Mouse (Mus musculus) kidney, embryonic 15.5 days (tissue): Measurements from ENCODE around the gene Foxl1. TPM values are rescaled to one million over a fixed set of nuclear protein-coding genes. Genes with fewer than 3 reads are reported as not detected.

Source experiments
- ATAC-seq: fragments of 200-750 bp; cut with Nextera tagmentation; replicated peaks from 2 replicates; pipeline ENCODE4 v1.8.0; 2017; ENCODE audit warnings: moderate TSS enrichment; ENCODE audit not compliant: low FRiP score
- H3K27ac ChIP-seq: fragments of 300-500 bp; sonication (generic); 2 replicates; pipeline ENCODE4 v1.5.1; 2015; ENCODE audit warnings: mild to moderate bottlenecking, inconsistent platforms
- H3K27me3 ChIP-seq: fragments of 300-500 bp; sonication (generic); 2 replicates; pipeline ENCODE4 v1.6.1; 2015; ENCODE audit warnings: inconsistent platforms
- H3K36me3 ChIP-seq: fragments of 300-500 bp; sonication (generic); 2 replicates; pipeline ENCODE4 v1.6.1; 2015; ENCODE audit warnings: inconsistent platforms
- H3K4me1 ChIP-seq: fragments of 300-500 bp; sonication (generic); 2 replicates; pipeline ENCODE4 v1.6.1; 2015; ENCODE audit warnings: inconsistent platforms
- H3K4me2 ChIP-seq: fragments of 300-500 bp; sonication (generic); 2 replicates; pipeline ENCODE4 v1.6.1; 2015; ENCODE audit warnings: moderate library complexity, mild to moderate bottlenecking, inconsistent platforms
- H3K4me3 ChIP-seq: fragments of 300-500 bp; sonication (generic); replicated peaks from 2 replicates; pipeline ENCODE4 v1.5.1; 2015; ENCODE audit warnings: mild to moderate bottlenecking, inconsistent platforms
- H3K9ac ChIP-seq: fragments of 300-500 bp; sonication (generic); 2 replicates; pipeline ENCODE4 v1.6.1; 2015; ENCODE audit warnings: mild to moderate bottlenecking, inconsistent platforms
- H3K9me3 ChIP-seq: fragments of 300-500 bp; sonication (generic); replicated peaks from 2 replicates; pipeline ENCODE4 v1.6.1; 2016; ENCODE audit warnings: inconsistent platforms
- WGBS: fragments of 180-500 bp; shearing (Covaris S2); methylation state at CpG from one replicate; pipeline ENCODE4 v1.1.7; 2015; ENCODE audit warnings: mixed read lengths; 5-methylcytosine and 5-hydroxymethylcytosine counted together
- polyA plus RNA-seq: library from polyadenylated mRNA; unstranded; fragments of >200 nt; fragmentation: Nextera tagmentation; extraction: Ambion mirVana; gene quantifications from 2 replicates; pipeline ENCODE4 v1.2.1, GENCODE M21; 2015

Foxl1 gene
- polyA plus RNA-seq, 1 experiment from 2014 or later = 6.7 TPM

DNA sequence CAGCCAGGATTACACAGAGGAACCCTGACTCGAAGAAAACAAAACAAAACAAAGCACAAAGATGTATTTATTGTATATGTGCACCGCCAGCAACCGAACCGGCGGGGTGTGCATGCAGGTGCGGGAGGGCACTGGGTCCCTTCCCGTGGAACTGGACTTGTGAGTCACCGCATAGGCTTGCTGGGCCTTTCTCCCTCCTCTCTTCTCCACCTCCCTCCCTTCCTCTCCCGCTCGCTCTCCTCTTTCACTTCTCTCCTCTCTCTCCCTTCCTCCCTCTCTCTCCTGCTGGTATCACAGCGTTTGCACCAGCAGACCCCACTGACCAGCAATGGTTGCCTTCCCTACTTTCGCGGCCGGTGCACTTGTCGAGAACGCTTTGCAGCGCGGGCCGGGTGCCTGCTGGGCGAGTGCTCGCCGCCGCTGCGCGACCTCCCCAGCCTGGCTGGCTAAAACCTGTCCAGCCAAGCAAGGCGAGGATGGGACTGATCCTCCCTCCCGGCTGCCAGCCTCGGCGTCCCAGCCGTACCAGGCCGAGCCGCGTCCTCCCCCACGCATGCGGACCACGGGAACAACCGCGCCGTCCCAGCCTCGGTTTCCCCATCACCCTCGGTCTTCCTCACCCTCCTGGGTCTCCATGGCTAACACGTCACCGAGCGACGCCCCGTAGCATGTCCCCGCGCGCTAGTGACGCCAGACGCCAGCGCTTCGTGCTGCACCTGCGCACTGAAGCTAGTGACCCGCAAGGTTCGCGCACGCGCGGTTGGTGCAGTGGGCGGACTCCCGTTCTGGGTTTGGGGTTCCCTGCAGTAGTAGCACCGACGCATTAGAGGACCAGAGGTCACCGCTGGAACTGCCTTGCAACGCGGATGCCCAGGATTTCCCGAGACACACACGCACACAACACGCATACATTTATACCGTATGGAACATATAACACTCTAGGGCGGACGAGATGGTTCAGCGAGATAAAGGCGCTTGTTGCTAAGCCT lies 19.8 kb upstream of the Foxl1 start, which contains the start of gene Mthfsd:
TSS of gene Mthfsd (minus strand) at position 725 of the 989 bp plus-strand sequence.
- 1% methylated on average over 75 of the region's 75 CpGs for WGBS

DNA sequence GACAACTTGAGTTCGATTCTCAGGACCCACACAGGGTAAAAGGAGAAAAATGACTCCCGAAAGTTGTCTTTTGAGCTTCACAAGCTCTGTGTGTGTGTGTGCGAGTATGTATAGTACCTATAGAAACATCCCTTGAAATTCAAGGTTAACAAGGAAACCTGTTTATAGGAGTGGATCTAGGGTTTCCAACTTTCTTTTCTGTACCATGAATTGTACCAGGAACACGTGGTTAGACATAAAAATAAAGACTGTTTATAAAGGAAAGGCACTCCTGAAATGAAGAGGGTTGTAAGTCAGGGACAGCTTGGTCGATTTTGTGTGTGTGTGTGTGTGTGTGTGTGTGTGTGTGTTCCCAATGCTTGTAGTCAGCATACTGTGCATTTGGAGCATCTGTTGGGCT lies 19.1 kb upstream of the Foxl1 start:
- Histone ChIP-seq H3K4me1 (peaks cover 27% of the 10 kb centered on the region), H3K36me3 (peaks cover 25% of the 10 kb centered on the region), H3K27me3 (peaks cover 15% of the 10 kb centered on the region), H3K27ac (0 out of 2 replicates have a peak overlapping the region, but pooled peaks have one; percentile 79), H3K4me3 (peak overlapping the region; percentile 81), H3K9me3 (no peaks in the 10 kb centered on the region), H3K4me2 (peak overlapping the region; percentile 88), H3K9ac (peak overlapping the region; percentile 85)
- ATAC-seq = no peak
- 12% methylated on average over 5 of the region's 5 CpGs for WGBS

More for the DNA sequence above, 19.8 kb upstream of the Foxl1 start, which contains the start of gene Mthfsd:
- Histone ChIP-seq H3K36me3 (peaks cover 32% of the 10 kb centered on the region), H3K9me3 (no peaks in the 10 kb centered on the region), H3K27me3 (peaks cover 13% of the 10 kb centered on the region), H3K27ac (peak within 1 kb of the TSS; percentile 79), H3K4me1 (peaks cover 21% of the 10 kb centered on the region), H3K4me2 (peak within 1 kb of the TSS; percentile 88), H3K9ac (peak within 1 kb of the TSS; percentile 85), H3K4me3 (peak within 1 kb of the TSS; percentile 81)
- ATAC-seq = peak; percentile 87

DNA sequence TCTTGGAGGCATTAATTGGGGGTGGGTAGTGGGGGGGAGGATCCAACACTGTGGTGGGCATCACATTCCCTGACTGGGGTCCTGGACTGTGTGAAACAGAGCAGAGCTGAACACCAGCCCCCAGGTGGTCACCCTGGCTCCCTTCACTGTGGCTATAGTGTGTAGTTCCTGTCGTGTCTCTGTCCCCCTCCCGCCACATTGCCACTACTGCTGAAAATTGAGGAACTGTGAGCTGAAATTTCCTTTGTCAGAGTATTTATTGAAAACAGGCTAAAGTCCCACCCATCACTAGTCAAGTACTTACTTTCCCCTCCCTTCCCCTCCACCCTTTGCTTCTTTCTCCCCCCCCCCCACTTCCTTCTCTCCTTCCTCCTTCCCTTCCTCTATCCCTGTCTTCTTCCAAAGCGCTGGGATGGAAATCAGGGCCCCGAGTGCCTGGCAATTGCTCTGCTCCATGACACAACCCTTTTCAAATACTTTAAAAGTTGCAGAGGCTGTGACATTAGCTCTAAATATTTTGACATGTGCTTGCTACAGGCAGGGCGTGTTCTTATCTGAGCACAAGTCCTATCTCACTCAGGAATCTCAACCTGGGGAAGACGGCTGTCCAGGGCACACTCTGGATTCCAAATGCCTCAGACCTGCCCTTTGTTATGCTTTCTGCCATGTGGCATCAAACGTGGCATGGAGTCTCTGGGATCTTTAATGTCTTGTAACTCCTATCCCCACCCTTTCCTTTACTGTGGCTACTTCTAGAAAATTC lies 16.4 kb upstream of the Foxl1 start:
- H3K4me3 ChIP-seq = no peak overlapping the region
- peaks cover 33% of the 10 kb centered on the region for H3K27me3 ChIP-seq
- ATAC-seq = no peak
- H3K4me1 ChIP-seq = peaks cover 46% of the 10 kb centered on the region
- H3K9ac ChIP-seq = no peak overlapping the region
- H3K27ac ChIP-seq = no peak overlapping the region
- H3K9me3 ChIP-seq = no peaks in the 10 kb centered on the region
- no peak overlapping the region for H3K4me2 ChIP-seq
- 56% methylated on average over 7 of the region's 7 CpGs for WGBS
- peaks cover 4% of the 10 kb centered on the region; the same call in 1 of the 2 replicates for H3K36me3 ChIP-seq

DNA sequence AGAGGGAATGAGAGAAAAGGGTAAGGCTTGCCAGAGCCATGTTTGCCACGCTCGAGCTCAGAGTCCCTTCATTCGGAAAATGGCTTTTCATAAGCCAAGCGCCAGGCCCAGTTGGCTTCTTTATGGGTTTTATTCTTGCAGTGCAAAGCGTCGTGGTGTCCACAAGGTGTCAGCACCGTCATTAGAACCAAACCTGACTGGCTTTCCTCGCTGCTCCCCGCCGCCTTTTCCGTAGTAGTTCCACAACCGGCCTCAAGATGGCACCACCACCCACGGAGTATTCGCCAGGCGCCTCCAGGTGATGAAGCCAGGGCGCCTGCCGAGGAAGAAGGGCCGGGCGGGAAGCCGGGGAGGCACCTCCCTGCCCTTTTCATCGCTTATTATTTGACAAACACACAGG lies 14.5 kb upstream of the Foxl1 start:
- peaks cover 49% of the 10 kb centered on the region for H3K27me3 ChIP-seq
- peak overlapping the region; percentile 88 for H3K4me3 ChIP-seq
- ATAC-seq = no peak
- H3K36me3 ChIP-seq = no peaks in the 10 kb centered on the region
- H3K9me3 ChIP-seq = no peaks in the 10 kb centered on the region
- H3K4me2 ChIP-seq = peak overlapping the region; percentile 82
- WGBS = 1% methylated on average over 21 of the region's 21 CpGs
- peaks cover 49% of the 10 kb centered on the region for H3K4me1 ChIP-seq
- H3K9ac ChIP-seq = no peak overlapping the region
- H3K27ac ChIP-seq = no peak overlapping the region

DNA sequence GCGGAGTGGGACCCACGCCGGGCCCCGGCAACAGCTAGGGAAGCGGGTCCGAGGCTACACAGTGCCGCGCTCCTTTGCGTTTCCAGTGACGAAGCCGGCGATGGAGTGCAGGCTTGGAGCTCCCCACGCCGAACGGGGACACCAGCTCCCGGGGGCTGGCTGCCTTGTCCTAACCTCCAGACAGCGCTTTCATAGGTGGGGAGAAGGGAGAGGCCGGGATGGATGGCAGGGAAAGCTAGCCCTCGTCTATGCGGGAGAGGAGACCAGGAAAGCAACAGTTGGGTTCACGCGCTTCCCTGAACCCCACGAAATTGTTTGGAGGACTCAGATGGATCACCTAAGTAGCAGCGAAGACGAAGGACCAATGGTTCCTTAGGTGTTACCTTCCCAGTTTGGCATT lies 12.6 kb upstream of the Foxl1 start:
- Histone ChIP-seq H3K9ac (peak overlapping the region; percentile 55), H3K27ac (peak overlapping the region; percentile 70), H3K9me3 (no peaks in the 10 kb centered on the region), H3K4me3 (peak overlapping the region; percentile 88), H3K36me3 (no peaks in the 10 kb centered on the region), H3K4me1 (peaks cover 47% of the 10 kb centered on the region), H3K4me2 (peak overlapping the region; percentile 82), H3K27me3 (peaks cover 53% of the 10 kb centered on the region)
- ATAC-seq = no peak
- WGBS = 3% methylated on average over 25 of the region's 25 CpGs

DNA sequence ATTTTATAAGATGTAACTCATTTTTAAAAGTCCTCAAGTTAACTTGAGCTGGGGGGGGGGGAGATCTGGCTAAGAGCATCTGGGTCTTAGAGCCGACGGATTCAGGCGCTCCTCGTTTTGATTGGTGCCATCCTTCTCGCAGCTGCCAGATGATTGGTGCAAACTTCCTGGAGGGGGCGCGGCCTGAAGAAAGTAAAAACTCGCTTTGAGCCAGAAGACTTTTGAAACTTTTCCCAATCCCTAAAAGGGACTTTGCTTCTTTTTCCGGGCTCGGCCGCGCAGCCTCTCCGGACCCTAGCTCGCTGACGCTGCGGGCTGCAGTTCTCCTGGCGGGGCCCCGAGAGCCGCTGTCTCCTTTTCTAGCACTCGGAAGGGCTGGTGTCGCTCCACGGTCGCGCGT lies 11.8 kb upstream of the Foxl1 start, which contains the start of gene Foxc2:
TSS of gene Foxc2 (plus strand) at position 224 of the 400 bp plus-strand sequence.
- H3K4me2 ChIP-seq = peak within 1 kb of the TSS; percentile 82
- H3K9me3 ChIP-seq = no peaks in the 10 kb centered on the region
- ATAC-seq = peak; percentile 61
- H3K27ac ChIP-seq = peak within 1 kb of the TSS; percentile 98
- no peaks in the 10 kb centered on the region; the same call in 1 of the 2 replicates for H3K36me3 ChIP-seq
- peak within 1 kb of the TSS; percentile 93 for H3K9ac ChIP-seq
- under 1% methylated on average over 25 of the region's 25 CpGs for WGBS
- peak within 1 kb of the TSS; percentile 88 for H3K4me3 ChIP-seq
- H3K4me1 ChIP-seq = peaks cover 54% of the 10 kb centered on the region
- H3K27me3 ChIP-seq = peaks cover 61% of the 10 kb centered on the region

DNA sequence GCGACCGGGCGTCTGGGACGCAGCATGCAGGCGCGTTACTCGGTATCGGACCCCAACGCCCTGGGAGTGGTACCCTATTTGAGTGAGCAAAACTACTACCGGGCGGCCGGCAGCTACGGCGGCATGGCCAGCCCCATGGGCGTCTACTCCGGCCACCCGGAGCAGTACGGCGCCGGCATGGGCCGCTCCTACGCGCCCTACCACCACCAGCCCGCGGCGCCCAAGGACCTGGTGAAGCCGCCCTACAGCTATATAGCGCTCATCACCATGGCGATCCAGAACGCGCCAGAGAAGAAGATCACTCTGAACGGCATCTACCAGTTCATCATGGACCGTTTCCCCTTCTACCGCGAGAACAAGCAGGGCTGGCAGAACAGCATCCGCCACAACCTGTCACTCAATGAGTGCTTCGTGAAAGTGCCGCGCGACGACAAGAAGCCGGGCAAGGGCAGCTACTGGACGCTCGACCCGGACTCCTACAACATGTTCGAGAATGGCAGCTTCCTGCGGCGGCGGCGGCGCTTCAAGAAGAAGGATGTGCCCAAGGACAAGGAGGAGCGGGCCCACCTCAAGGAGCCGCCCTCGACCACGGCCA lies 11.1 kb upstream of the Foxl1 start:
- Histone ChIP-seq H3K4me2 (peak overlapping the region; percentile 82), H3K36me3 (peaks cover under 1% of the 10 kb centered on the region), H3K9ac (peak overlapping the region; percentile 93), H3K4me1 (peaks cover 61% of the 10 kb centered on the region), H3K27ac (peak overlapping the region; percentile 98), H3K27me3 (peaks cover 60% of the 10 kb centered on the region), H3K4me3 (peak overlapping the region; percentile 88), H3K9me3 (no peaks in the 10 kb centered on the region)
- peak; percentile 65 for ATAC-seq
- WGBS = under 1% methylated on average over 54 of the region's 55 CpGs

DNA sequence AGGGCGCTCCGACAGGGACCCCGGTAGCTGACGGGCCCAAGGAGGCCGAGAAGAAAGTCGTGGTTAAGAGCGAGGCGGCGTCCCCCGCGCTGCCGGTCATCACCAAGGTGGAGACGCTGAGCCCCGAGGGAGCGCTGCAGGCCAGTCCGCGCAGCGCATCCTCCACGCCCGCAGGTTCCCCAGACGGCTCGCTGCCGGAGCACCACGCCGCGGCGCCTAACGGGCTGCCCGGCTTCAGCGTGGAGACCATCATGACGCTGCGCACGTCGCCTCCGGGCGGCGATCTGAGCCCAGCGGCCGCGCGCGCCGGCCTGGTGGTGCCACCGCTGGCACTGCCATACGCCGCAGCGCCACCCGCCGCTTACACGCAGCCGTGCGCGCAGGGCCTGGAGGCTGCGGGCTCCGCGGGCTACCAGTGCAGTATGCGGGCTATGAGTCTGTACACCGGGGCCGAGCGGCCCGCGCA lies 10.5 kb upstream of the Foxl1 start:
- peaks cover 6% of the 10 kb centered on the region for H3K36me3 ChIP-seq
- H3K27ac ChIP-seq = peak overlapping the region; percentile 98
- peak overlapping the region; percentile 82 for H3K4me2 ChIP-seq
- under 1% methylated on average over 62 of the region's 62 CpGs for WGBS
- peak overlapping the region; percentile 88 for H3K4me3 ChIP-seq
- no peaks in the 10 kb centered on the region for H3K9me3 ChIP-seq
- peaks cover 63% of the 10 kb centered on the region for H3K27me3 ChIP-seq
- peaks cover 66% of the 10 kb centered on the region for H3K4me1 ChIP-seq
- ATAC-seq = no peak
- peak overlapping the region; percentile 93 for H3K9ac ChIP-seq

DNA sequence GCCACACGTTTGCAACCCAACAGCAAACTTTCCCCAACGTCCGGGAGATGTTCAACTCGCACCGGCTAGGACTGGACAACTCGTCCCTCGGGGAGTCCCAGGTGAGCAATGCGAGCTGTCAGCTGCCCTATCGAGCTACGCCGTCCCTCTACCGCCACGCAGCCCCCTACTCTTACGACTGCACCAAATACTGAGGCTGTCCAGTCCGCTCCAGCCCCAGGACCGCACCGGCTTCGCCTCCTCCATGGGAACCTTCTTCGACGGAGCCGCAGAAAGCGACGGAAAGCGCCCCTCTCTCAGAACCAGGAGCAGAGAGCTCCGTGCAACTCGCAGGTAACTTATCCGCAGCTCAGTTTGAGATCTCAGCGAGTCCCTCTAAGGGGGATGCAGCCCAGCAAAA lies 9.8 kb upstream of the Foxl1 start:
- H3K9me3 ChIP-seq = no peaks in the 10 kb centered on the region
- WGBS = under 1% methylated on average over 28 of the region's 28 CpGs
- H3K27me3 ChIP-seq = peaks cover 65% of the 10 kb centered on the region
- peak overlapping the region; percentile 93 for H3K9ac ChIP-seq
- peak overlapping the region; percentile 82 for H3K4me2 ChIP-seq
- peaks cover 13% of the 10 kb centered on the region for H3K36me3 ChIP-seq
- ATAC-seq = no peak
- H3K4me1 ChIP-seq = peaks cover 72% of the 10 kb centered on the region
- H3K4me3 ChIP-seq = peak overlapping the region; percentile 88
- peak overlapping the region; percentile 98 for H3K27ac ChIP-seq

DNA sequence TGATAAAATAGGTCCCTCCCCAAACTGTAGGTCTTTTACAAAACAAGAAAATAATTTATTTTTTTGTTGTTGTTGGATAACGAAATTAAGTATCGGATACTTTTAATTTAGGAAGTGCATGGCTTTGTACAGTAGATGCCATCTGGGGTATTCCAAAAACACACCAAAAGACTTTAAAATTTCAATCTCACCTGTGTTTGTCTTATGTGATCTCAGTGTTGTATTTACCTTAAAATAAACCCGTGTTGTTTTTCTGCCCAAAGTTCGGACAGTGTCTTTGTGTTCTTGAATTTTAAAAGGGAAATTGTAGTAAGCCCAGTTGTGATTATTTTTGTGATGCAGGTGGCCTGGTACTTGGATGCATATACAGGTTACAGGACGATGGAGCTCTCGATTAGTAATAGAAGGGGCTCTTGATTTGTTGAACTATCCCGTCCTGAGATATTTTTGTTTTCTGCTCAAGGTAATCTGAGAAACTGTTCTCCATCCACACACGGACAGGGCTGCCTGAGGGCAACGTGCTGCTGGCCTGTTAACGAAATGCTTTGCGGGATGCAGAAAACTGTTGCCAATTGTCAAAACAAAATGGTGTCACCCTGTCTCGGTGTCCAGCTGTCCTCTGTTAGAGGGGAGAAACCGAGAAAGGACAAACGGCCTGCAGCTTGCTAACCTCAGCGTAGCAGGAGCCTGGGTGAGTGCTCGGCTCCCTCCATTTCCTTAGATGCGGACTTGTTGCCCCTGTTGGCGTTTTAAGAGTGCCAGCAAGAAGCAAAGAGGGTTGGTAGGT lies 8.9 kb upstream of the Foxl1 start:
- Histone ChIP-seq H3K9ac (peak overlapping the region; percentile 93), H3K4me3 (peak overlapping the region; percentile 88), H3K4me1 (peaks cover 71% of the 10 kb centered on the region), H3K9me3 (no peaks in the 10 kb centered on the region), H3K4me2 (peak overlapping the region; percentile 82), H3K27ac (peak overlapping the region; percentile 98), H3K27me3 (peaks cover 68% of the 10 kb centered on the region), H3K36me3 (peaks cover 19% of the 10 kb centered on the region)
- 2% methylated on average over 18 of the region's 18 CpGs for WGBS
- no peak for ATAC-seq
